Mouse (Mus musculus): ENCODE measurements around the gene Apod. TPM values are rescaled to one million over a fixed set of nuclear protein-coding genes. Genes with fewer than 3 reads are reported as not detected.
"Not testable (repeated sequence)": the region's sequence is repeated elsewhere in the genome, so short reads cannot be mapped to it uniquely, and the experiment has no call there.

Apod gene
- polyA plus RNA-seq, 1 experiment from 2014 or later: 77.2 TPM

- H3K4me1 ChIP-seq: peaks cover 11% of the 10 kb centered on the region; the same call in 1 of the 2 replicates
- not testable (repeated sequence) for H3K36me3 ChIP-seq; H3K27me3 ChIP-seq; H3K9me3 ChIP-seq; ATAC-seq (ENCODE audit: low FRiP score, low read depth); H3K4me3 ChIP-seq; H3K9ac ChIP-seq (replicated peaks); H3K27ac ChIP-seq (replicated peaks); H3K4me2 ChIP-seq (replicated peaks)
- 81% methylated on average over 3 of the region's 3 CpGs for WGBS
Measured at GRCm38 (mm10) chr16:31319723-31320122, 5.1 kb upstream of the Apod start.

GRCm38 (mm10) chr16:31319316-31319715, 4.7 kb upstream of the Apod start:
- H3K9ac ChIP-seq (replicated peaks): no peak overlapping the region
- WGBS: 69% methylated on average over 4 of the region's 4 CpGs
- H3K4me1 ChIP-seq: peaks cover 14% of the 10 kb centered on the region
- no peak overlapping the region for H3K4me3 ChIP-seq
- no peak overlapping the region for H3K4me2 ChIP-seq (replicated peaks)
- H3K27ac ChIP-seq (replicated peaks): no peak overlapping the region
- no peak for ATAC-seq (ENCODE audit: low FRiP score, low read depth)
- no peaks in the 10 kb centered on the region for H3K9me3 ChIP-seq
- H3K27me3 ChIP-seq: no peaks in the 10 kb centered on the region
- H3K36me3 ChIP-seq: no peaks in the 10 kb centered on the region

- no peak for ATAC-seq (ENCODE audit: low FRiP score, low read depth)
- Histone ChIP-seq H3K27ac (replicated peaks) (no peak overlapping the region), H3K27me3 (no peaks in the 10 kb centered on the region), H3K9me3 (no peaks in the 10 kb centered on the region), H3K4me1 (peaks cover 19% of the 10 kb centered on the region), H3K36me3 (no peaks in the 10 kb centered on the region), H3K4me3 (no peak overlapping the region), H3K4me2 (replicated peaks) (no peak overlapping the region), H3K9ac (replicated peaks) (no peak overlapping the region)
- WGBS: 67% methylated on average over 2 of the region's 2 CpGs
Measured at GRCm38 (mm10) chr16:31318418-31318817, 3.8 kb upstream of the Apod start.

- H3K27me3 ChIP-seq; H3K4me3 ChIP-seq; ATAC-seq (ENCODE audit: low FRiP score, low read depth); H3K36me3 ChIP-seq; H3K27ac ChIP-seq (replicated peaks); H3K9me3 ChIP-seq; H3K4me2 ChIP-seq (replicated peaks); H3K9ac ChIP-seq (replicated peaks): not testable (repeated sequence)
- 70% methylated on average over 12 of the region's 12 CpGs for WGBS
- H3K4me1 ChIP-seq: peaks cover 12% of the 10 kb centered on the region
Measured at GRCm38 (mm10) chr16:31316246-31317143, 1.9 kb upstream of the Apod start.

GRCm38 (mm10) chr16:31315294-31315693, 686 bp upstream of the Apod start:
- Histone ChIP-seq H3K27me3 (no peaks in the 10 kb centered on the region), H3K4me1 (peaks cover 8% of the 10 kb centered on the region), H3K9me3 (no peaks in the 10 kb centered on the region), H3K36me3 (no peaks in the 10 kb centered on the region), H3K4me3 (no peak overlapping the region), H3K27ac (replicated peaks) (no peak overlapping the region), H3K4me2 (replicated peaks) (no peak overlapping the region), H3K9ac (replicated peaks) (no peak overlapping the region)
- 74% methylated on average over 4 of the region's 4 CpGs for WGBS
- no peak for ATAC-seq (ENCODE audit: low FRiP score, low read depth)

GRCm38 (mm10) chr16:31313611-31314010, 997 bp downstream of the Apod start:
- Histone ChIP-seq H3K9me3 (no peaks in the 10 kb centered on the region), H3K9ac (replicated peaks) (no peak overlapping the region), H3K27me3 (no peaks in the 10 kb centered on the region), H3K36me3 (no peaks in the 10 kb centered on the region), H3K4me1 (peaks cover 8% of the 10 kb centered on the region), H3K27ac (replicated peaks) (no peak overlapping the region), H3K4me3 (no peak overlapping the region), H3K4me2 (replicated peaks) (no peak overlapping the region)
- no peak for ATAC-seq (ENCODE audit: low FRiP score, low read depth)
- 67% methylated on average over 2 of the region's 2 CpGs for WGBS

- ATAC-seq (ENCODE audit: low FRiP score, low read depth): no peak
- Histone ChIP-seq H3K27ac (replicated peaks) (no peak overlapping the region), H3K27me3 (no peaks in the 10 kb centered on the region), H3K4me2 (replicated peaks) (no peak overlapping the region), H3K9ac (replicated peaks) (no peak overlapping the region), H3K4me3 (no peak overlapping the region), H3K4me1 (peaks cover 8% of the 10 kb centered on the region), H3K9me3 (no peaks in the 10 kb centered on the region), H3K36me3 (no peaks in the 10 kb centered on the region)
- WGBS: 72% methylated on average over 3 of the region's 3 CpGs
Measured at GRCm38 (mm10) chr16:31312296-31312695, 2.3 kb downstream of the Apod start.

GRCm38 (mm10) chr16:31305199-31305919, 9.2 kb downstream of the Apod start:
- Histone ChIP-seq H3K9me3 (no peaks in the 10 kb centered on the region), H3K9ac (replicated peaks) (no peak overlapping the region), H3K27me3 (0 out of 2 replicates have a peak, but pooled peaks cover 3% of the 10 kb centered on the region), H3K4me2 (replicated peaks) (no peak overlapping the region), H3K4me3 (no peak overlapping the region), H3K36me3 (no peaks in the 10 kb centered on the region), H3K4me1 (peaks cover 10% of the 10 kb centered on the region; the same call in 1 of the 2 replicates), H3K27ac (replicated peaks) (no peak overlapping the region)
- WGBS: 72% methylated on average over 5 of the region's 5 CpGs
- ATAC-seq (ENCODE audit: low FRiP score, low read depth): no peak

GRCm38 (mm10) chr16:31303276-31303675, 11.3 kb downstream of the Apod start:
- no peaks in the 10 kb centered on the region for H3K9me3 ChIP-seq
- H3K27me3 ChIP-seq: 0 out of 2 replicates have a peak, but pooled peaks cover 3% of the 10 kb centered on the region
- H3K36me3 ChIP-seq: no peaks in the 10 kb centered on the region
- no peak overlapping the region for H3K9ac ChIP-seq (replicated peaks)
- 75% methylated on average over 10 of the region's 10 CpGs for WGBS
- H3K4me3 ChIP-seq: no peak overlapping the region
- H3K27ac ChIP-seq (replicated peaks): 0 out of 2 replicates have a peak overlapping the region, but pooled peaks have one; percentile 15
- H3K4me2 ChIP-seq (replicated peaks): no peak overlapping the region
- peaks cover 25% of the 10 kb centered on the region for H3K4me1 ChIP-seq
- no peak for ATAC-seq (ENCODE audit: low FRiP score, low read depth)

- Histone ChIP-seq H3K4me3 (no peak overlapping the region), H3K27ac (replicated peaks) (no peak overlapping the region), H3K9ac (replicated peaks) (no peak overlapping the region), H3K9me3 (no peaks in the 10 kb centered on the region), H3K4me2 (replicated peaks) (no peak overlapping the region), H3K36me3 (no peaks in the 10 kb centered on the region), H3K4me1 (peaks cover 25% of the 10 kb centered on the region), H3K27me3 (0 out of 2 replicates have a peak, but pooled peaks cover 3% of the 10 kb centered on the region)
- 75% methylated on average over 6 of the region's 6 CpGs for WGBS
- no peak for ATAC-seq (ENCODE audit: low FRiP score, low read depth)
Measured at GRCm38 (mm10) chr16:31300883-31301532, 13.6 kb downstream of the Apod start.

GRCm38 (mm10) chr16:31300467-31300866, 14.1 kb downstream of the Apod start:
- no peak overlapping the region for H3K4me2 ChIP-seq (replicated peaks)
- no peak overlapping the region for H3K4me3 ChIP-seq
- H3K9me3 ChIP-seq: no peaks in the 10 kb centered on the region
- peak overlapping the region; percentile 46 for H3K27ac ChIP-seq (replicated peaks)
- 0 out of 2 replicates have a peak, but pooled peaks cover 3% of the 10 kb centered on the region for H3K27me3 ChIP-seq
- H3K9ac ChIP-seq (replicated peaks): no peak overlapping the region
- WGBS: 13% methylated on average over 7 of the region's 7 CpGs
- no peak for ATAC-seq (ENCODE audit: low FRiP score, low read depth)
- no peaks in the 10 kb centered on the region for H3K36me3 ChIP-seq
- H3K4me1 ChIP-seq: peaks cover 25% of the 10 kb centered on the region
